Mouse (Mus musculus): ENCODE data around the gene Phactr4. TPM values are rescaled to one million over a fixed set of nuclear protein-coding genes. Genes with fewer than 3 reads are reported as not detected.
A peak's percentile ranks its signal among the peaks of the same experiment; 100 is the strongest.

Gene Phactr4
- polyA plus RNA-seq, 1 experiment: 11.3 TPM

GRCm38 (mm10) chr4:132312627-132313026, 109.7 kb downstream of the Phactr4 start:
- no peak for TF ChIP-seq CTCF (IDR thresholded peaks at IDR 0.05; ENCODE audit: borderline replicate concordance, control insufficient read depth, extremely low read depth, insufficient read depth, low read length, poor library complexity)
- no peak for TF ChIP-seq POLR2A (IDR thresholded peaks at IDR 0.05; ENCODE audit: control insufficient read depth, extremely low read depth, insufficient read depth, low read length, poor library complexity)
- 89% methylated on average over 5 of the region's 5 CpGs for WGBS

GRCm38 (mm10) chr4:132311801-132312200, 110.5 kb downstream of the Phactr4 start:
- Histone ChIP-seq H3K36me3 (ENCODE audit: control insufficient read depth, insufficient read depth, low read length) (peaks cover 30% of the 10 kb centered on the region), H3K27me3 (ENCODE audit: control insufficient read depth, insufficient read depth, low read length) (no peaks in the 10 kb centered on the region), H3K27ac (ENCODE audit: control insufficient read depth, insufficient read depth, low read length) (no peak overlapping the region), H3K4me3 (ENCODE audit: control insufficient read depth, insufficient read depth, low read length) (no peak overlapping the region), H3K4me1 (replicated peaks; ENCODE audit: control insufficient read depth, insufficient read depth, low read length) (peaks cover 12% of the 10 kb centered on the region)
- TF ChIP-seq CTCF (IDR thresholded peaks at IDR 0.05; ENCODE audit: borderline replicate concordance, control insufficient read depth, extremely low read depth, insufficient read depth, low read length, poor library complexity): no peak
- no peak for TF ChIP-seq POLR2A (IDR thresholded peaks at IDR 0.05; ENCODE audit: control insufficient read depth, extremely low read depth, insufficient read depth, low read length, poor library complexity)
- no peak for DNase-seq
- WGBS: 95% methylated on average over 3 of the region's 3 CpGs

More at GRCm38 (mm10) chr4:132312627-132313026, 109.7 kb downstream of the Phactr4 start:
- no peak overlapping the region for H3K4me3 ChIP-seq (ENCODE audit: control insufficient read depth, insufficient read depth, low read length)
- H3K27me3 ChIP-seq (ENCODE audit: control insufficient read depth, insufficient read depth, low read length): no peaks in the 10 kb centered on the region
- no peak overlapping the region for H3K27ac ChIP-seq (ENCODE audit: control insufficient read depth, insufficient read depth, low read length)
- H3K36me3 ChIP-seq (ENCODE audit: control insufficient read depth, insufficient read depth, low read length): peaks cover 34% of the 10 kb centered on the region
- H3K4me1 ChIP-seq (replicated peaks; ENCODE audit: control insufficient read depth, insufficient read depth, low read length): peaks cover 12% of the 10 kb centered on the region
- DNase-seq: no peak

- Histone ChIP-seq H3K36me3 (ENCODE audit: control insufficient read depth, insufficient read depth, low read length) (peaks cover 30% of the 10 kb centered on the region), H3K4me3 (ENCODE audit: control insufficient read depth, insufficient read depth, low read length) (no peak overlapping the region), H3K4me1 (replicated peaks; ENCODE audit: control insufficient read depth, insufficient read depth, low read length) (peaks cover 8% of the 10 kb centered on the region), H3K27ac (ENCODE audit: control insufficient read depth, insufficient read depth, low read length) (no peak overlapping the region), H3K27me3 (ENCODE audit: control insufficient read depth, insufficient read depth, low read length) (no peaks in the 10 kb centered on the region)
- no peak for DNase-seq
- WGBS: 91% methylated on average over 1 of the region's 1 CpGs
- TF ChIP-seq CTCF (IDR thresholded peaks at IDR 0.05; ENCODE audit: borderline replicate concordance, control insufficient read depth, extremely low read depth, insufficient read depth, low read length, poor library complexity) (no peak), POLR2A (IDR thresholded peaks at IDR 0.05; ENCODE audit: control insufficient read depth, extremely low read depth, insufficient read depth, low read length, poor library complexity) (no peak)
Observed at GRCm38 (mm10) chr4:132311209-132311608, 111.1 kb downstream of the Phactr4 start.

- TF ChIP-seq POLR2A (IDR thresholded peaks at IDR 0.05; ENCODE audit: control insufficient read depth, extremely low read depth, insufficient read depth, low read length, poor library complexity) (no peak), CTCF (IDR thresholded peaks at IDR 0.05; ENCODE audit: borderline replicate concordance, control insufficient read depth, extremely low read depth, insufficient read depth, low read length, poor library complexity) (no peak)
- peak overlapping the region; percentile 36; the same call in 1 of the 2 replicates for H3K27ac ChIP-seq (ENCODE audit: control insufficient read depth, insufficient read depth, low read length)
- H3K4me1 ChIP-seq (replicated peaks; ENCODE audit: control insufficient read depth, insufficient read depth, low read length): peaks cover 15% of the 10 kb centered on the region
- 8% methylated on average over 10 of the region's 10 CpGs for WGBS
- H3K4me3 ChIP-seq (ENCODE audit: control insufficient read depth, insufficient read depth, low read length): peak overlapping the region; percentile 23
- peaks cover 30% of the 10 kb centered on the region for H3K36me3 ChIP-seq (ENCODE audit: control insufficient read depth, insufficient read depth, low read length)
- H3K27me3 ChIP-seq (ENCODE audit: control insufficient read depth, insufficient read depth, low read length): no peaks in the 10 kb centered on the region
- DNase-seq: peak; percentile 71
Observed at GRCm38 (mm10) chr4:132309849-132310472, 112.3 kb downstream of the Phactr4 start.

GRCm38 (mm10) chr4:132309140-132309848, 113.0 kb downstream of the Phactr4 start:
- TF ChIP-seq CTCF (IDR thresholded peaks at IDR 0.05; ENCODE audit: borderline replicate concordance, control insufficient read depth, extremely low read depth, insufficient read depth, low read length, poor library complexity) (no peak), POLR2A (IDR thresholded peaks at IDR 0.05; ENCODE audit: control insufficient read depth, extremely low read depth, insufficient read depth, low read length, poor library complexity) (no peak)
- no peak for DNase-seq

GRCm38 (mm10) chr4:132308437-132309139, 113.7 kb downstream of the Phactr4 start:
- H3K4me1 ChIP-seq (replicated peaks; ENCODE audit: control insufficient read depth, insufficient read depth, low read length): peaks cover 15% of the 10 kb centered on the region
- H3K36me3 ChIP-seq (ENCODE audit: control insufficient read depth, insufficient read depth, low read length): peaks cover 24% of the 10 kb centered on the region
- H3K4me3 ChIP-seq (ENCODE audit: control insufficient read depth, insufficient read depth, low read length): peak overlapping the region; percentile 67
- no peaks in the 10 kb centered on the region for H3K27me3 ChIP-seq (ENCODE audit: control insufficient read depth, insufficient read depth, low read length)
- WGBS: under 1% methylated on average over 41 of the region's 41 CpGs
- H3K27ac ChIP-seq (ENCODE audit: control insufficient read depth, insufficient read depth, low read length): peak overlapping the region; percentile 29
- peak; percentile 88 for DNase-seq
- TF ChIP-seq POLR2A (IDR thresholded peaks at IDR 0.05; ENCODE audit: control insufficient read depth, extremely low read depth, insufficient read depth, low read length, poor library complexity): peak; percentile 88
- TF ChIP-seq CTCF (IDR thresholded peaks at IDR 0.05; ENCODE audit: borderline replicate concordance, control insufficient read depth, extremely low read depth, insufficient read depth, low read length, poor library complexity): 0 out of 2 replicates have a peak, but pooled peaks have one; percentile 15

More at GRCm38 (mm10) chr4:132309140-132309848, 113.0 kb downstream of the Phactr4 start:
- under 1% methylated on average over 15 of the region's 15 CpGs for WGBS
- H3K36me3 ChIP-seq (ENCODE audit: control insufficient read depth, insufficient read depth, low read length): peaks cover 30% of the 10 kb centered on the region
- no peak overlapping the region for H3K27ac ChIP-seq (ENCODE audit: control insufficient read depth, insufficient read depth, low read length)
- peak overlapping the region; percentile 67 for H3K4me3 ChIP-seq (ENCODE audit: control insufficient read depth, insufficient read depth, low read length)
- peaks cover 15% of the 10 kb centered on the region for H3K4me1 ChIP-seq (replicated peaks; ENCODE audit: control insufficient read depth, insufficient read depth, low read length)
- no peaks in the 10 kb centered on the region for H3K27me3 ChIP-seq (ENCODE audit: control insufficient read depth, insufficient read depth, low read length)

All from thymus, adult 2 months (tissue).